Mouse (Mus musculus) left cerebral cortex, adult 11 months (tissue): Measurements from ENCODE around the gene Fam104a.

Source experiments
- DNase-seq: peaks from one replicate; pipeline ENCODE4 v3.0.0; 2022; ENCODE audit warnings: low spot score

Fam104a gene

GRCm38 (mm10) chr11:113630642-113631041, 53.3 kb downstream of the Fam104a start:
- DNase-seq = no peak

GRCm38 (mm10) chr11:113627785-113628184, 56.2 kb downstream of the Fam104a start:
- no peak for DNase-seq

GRCm38 (mm10) chr11:113625437-113625836, 58.5 kb downstream of the Fam104a start:
- DNase-seq = no peak

GRCm38 (mm10) chr11:113622028-113622427, 61.9 kb downstream of the Fam104a start:
- DNase-seq = no peak

- no peak for DNase-seq
These were observed 63.0 kb downstream of the Fam104a start for GRCm38 (mm10) chr11:113621001-113621400.

GRCm38 (mm10) chr11:113619420-113620080, 64.4 kb downstream of the Fam104a start:
- DNase-seq = no peak

GRCm38 (mm10) chr11:113618672-113619419, 65.1 kb downstream of the Fam104a start, which contains the start of gene Sstr2:
Sstr2 (plus strand) TSS chr11:113619342.
- DNase-seq = no peak

- DNase-seq = no peak
These were observed 65.7 kb downstream of the Fam104a start for GRCm38 (mm10) chr11:113618303-113618671.

GRCm38 (mm10) chr11:113617132-113617911, 66.6 kb downstream of the Fam104a start:
- DNase-seq = no peak

- no peak for DNase-seq
These were observed 69.5 kb downstream of the Fam104a start for GRCm38 (mm10) chr11:113614476-113614875.

GRCm38 (mm10) chr11:113611664-113612611, 72.0 kb downstream of the Fam104a start:
- no peak for DNase-seq
